Mouse (Mus musculus) heart, adult 2 months (tissue): ENCODE results near the gene Ggt1.

Experiments
- CTCF ChIP-seq: fragments of 200-600 bp; IDR thresholded peaks from 2 replicates; pipeline ENCODE4 v1.8.1; 2022; ENCODE audit warnings: antibody characterized with exemption, mild to moderate bottlenecking, moderate library complexity
- EP300 ChIP-seq: fragments of 200-500 bp; IDR thresholded peaks from 2 replicates; pipeline ENCODE4 v1.6.1; 2011; ENCODE audit warnings: low read depth, low read length, control low read depth; ENCODE audit not compliant: insufficient read depth
- POLR2A ChIP-seq: fragments of 200-500 bp; IDR thresholded peaks from 2 replicates; pipeline ENCODE4 v1.6.1; 2011; ENCODE audit warnings: mild to moderate bottlenecking, low read depth, low read length, control low read depth; ENCODE audit not compliant: insufficient read depth

GRCm38 (mm10) chr10:75548486-75548885 lies 12.9 kb upstream of the Ggt1 start:
- TF ChIP-seq CTCF, result no peak
- no peak for TF ChIP-seq EP300
- no peak for TF ChIP-seq POLR2A
